18 mouse cellular contexts compared by ENCODE assay signal in genomic region chr3:98422926-98423325, GRCm38 (mm10). TPM values are rescaled to one million over a fixed set of nuclear protein-coding genes. Genes with fewer than 3 reads are reported as not detected.
"Had no signal": no experiment of that assay in that cellular context is flagged by ENCODE, and none has a peak within 500 bp of the region (broad histone marks: within the 10 kb centered on the region; RNA-seq: fewer than 3 reads in every experiment).

No protein-coding gene starts in this region.

- H3K9ac ChIP-seq: limb, embryonic 13.5 days; liver, embryonic 14.5 days; midbrain, embryonic 13.5 days; neural tube, embryonic 15.5 days had no signal

- H3K27ac ChIP-seq: kidney, postnatal 0 days; limb, embryonic 13.5 days; liver, embryonic 14.5 days; midbrain, embryonic 13.5 days; neural tube, embryonic 15.5 days; stomach, postnatal 0 days had no signal

- H3K9me3 ChIP-seq: limb, embryonic 13.5 days; midbrain, embryonic 13.5 days; neural tube, embryonic 15.5 days had no signal

- ATAC-seq: intestine, embryonic 16.5 days; midbrain, embryonic 13.5 days had no signal

- H3K4me2 ChIP-seq: limb, embryonic 13.5 days; midbrain, embryonic 13.5 days; neural tube, embryonic 15.5 days had no signal

- DNase-seq: left cerebral cortex, postnatal 4 days; lung, adult 18-20 months; lung, postnatal 10 days; right cerebral cortex, adult 18-20 months; right cerebral cortex, postnatal 25 days; thymus, postnatal 14 days had no signal

- H3K4me3 ChIP-seq: limb, embryonic 13.5 days; midbrain, embryonic 13.5 days; myocyte; neural tube, embryonic 15.5 days had no signal

RNA-seq across cellular contexts. Expression of gene Gm4450, which starts 34.0 kb away (rescaled TPM):
- polyA plus RNA-seq: intestine, embryonic 16.5 days; large intestine, adult 2 months; limb, embryonic 13.5 days; liver, adult 2 months; liver, embryonic 14.5 days; myocyte; neural tube, embryonic 11.5 days; neural tube, embryonic 15.5 days; small intestine, adult 2 months; stomach, postnatal 0 days had no signal
